Mouse (Mus musculus) left cerebral cortex, postnatal 10 days (tissue): ENCODE measurements around the gene Tas2r126. TPM values are rescaled to one million over a fixed set of nuclear protein-coding genes. Genes with fewer than 3 reads are reported as not detected.

ENCODE experiments used
- DNase-seq, 2 experiments: peaks; one replicate each; pipeline ENCODE4 v3.0.0; 2021 to 2022; ENCODE audit warnings: low spot score in 2 of 2, mixed read lengths in 1 of 2; ENCODE audit errors: extremely low spot score in 1 of 2
- intact Hi-C: fragments of 180-260 bp; cut with DNase I; formaldehyde crosslinking; loops from one replicate; pipeline ENCODE4 v1.15.1; 2025
- total RNA-seq, 2 experiments: library from RNA; stranded (reverse); gene quantifications; 2 replicates each; pipeline ENCODE4 v1.2.3; 2021

The Tas2r126 gene
- total RNA-seq, result not detected

DNA sequence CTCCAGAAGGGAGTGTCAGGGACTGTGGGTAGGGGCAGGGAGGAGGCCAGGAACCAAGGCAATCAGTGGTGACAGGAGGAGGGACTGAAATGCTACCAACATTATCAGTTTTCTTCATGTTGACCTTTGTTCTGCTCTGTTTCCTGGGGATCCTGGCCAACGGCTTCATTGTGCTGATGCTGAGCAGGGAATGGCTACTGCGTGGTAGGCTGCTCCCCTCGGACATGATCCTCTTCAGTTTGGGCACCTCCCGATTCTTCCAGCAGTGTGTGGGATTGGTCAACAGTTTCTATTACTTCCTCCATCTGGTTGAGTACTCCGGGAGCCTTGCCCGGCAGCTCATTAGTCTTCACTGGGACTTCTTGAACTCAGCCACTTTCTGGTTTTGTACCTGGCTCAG lies at the start of gene Tas2r126:
Tas2r126 (plus strand) TSS at position 90 of the 400 bp plus-strand sequence.
- no peak for DNase-seq
- intact Hi-C loops, result no loop called here

DNA sequence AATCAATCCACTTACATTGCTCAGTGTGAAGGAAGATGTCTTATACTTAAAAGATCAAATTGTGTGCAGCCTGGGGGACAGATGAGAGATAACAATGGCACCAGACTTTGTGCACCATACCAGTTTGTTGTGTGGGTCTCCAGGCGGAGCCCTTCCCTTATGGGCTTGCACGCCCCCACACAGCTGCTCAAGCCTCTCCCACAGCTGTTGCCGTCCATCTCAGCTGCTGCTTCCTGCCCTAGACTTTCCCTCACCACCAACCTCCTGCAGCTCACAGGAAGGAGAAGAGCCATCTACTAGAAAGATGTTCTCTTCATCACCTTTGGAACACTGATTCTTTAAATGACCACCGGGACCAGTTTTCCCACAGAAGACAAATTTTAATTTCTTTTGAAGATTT lies 48.7 kb upstream of the Tas2r126 start:
- no peak for DNase-seq
- intact Hi-C loops, result no loop called here

DNA sequence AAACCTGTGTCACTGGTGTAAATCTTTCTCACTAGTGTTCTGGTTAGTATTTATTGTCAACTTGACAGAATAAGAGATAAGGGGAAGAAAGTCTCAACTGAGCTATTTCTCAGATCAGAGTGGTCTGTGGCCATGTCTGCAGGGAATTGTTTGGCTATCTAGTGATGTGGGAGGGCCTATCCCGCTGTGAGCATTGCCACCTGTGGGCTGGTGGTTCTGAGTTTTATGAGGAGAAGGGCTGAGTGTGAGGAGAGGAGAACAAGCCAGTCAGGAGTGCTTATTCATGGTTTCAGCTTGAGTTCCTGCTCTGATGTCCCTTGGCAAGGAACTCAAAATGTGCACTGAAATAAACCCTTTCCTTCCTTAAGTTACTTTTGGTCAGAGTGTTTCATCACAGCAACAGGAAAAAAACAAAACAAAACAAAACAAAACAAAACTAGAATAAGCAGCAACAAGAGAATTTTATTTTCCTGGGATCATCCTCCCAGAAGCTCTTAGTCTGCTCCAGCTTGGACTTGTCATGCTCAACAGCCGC lies 42.5 kb upstream of the Tas2r126 start:
- intact Hi-C loops, result no loop called here
- DNase-seq, result no peak

DNA sequence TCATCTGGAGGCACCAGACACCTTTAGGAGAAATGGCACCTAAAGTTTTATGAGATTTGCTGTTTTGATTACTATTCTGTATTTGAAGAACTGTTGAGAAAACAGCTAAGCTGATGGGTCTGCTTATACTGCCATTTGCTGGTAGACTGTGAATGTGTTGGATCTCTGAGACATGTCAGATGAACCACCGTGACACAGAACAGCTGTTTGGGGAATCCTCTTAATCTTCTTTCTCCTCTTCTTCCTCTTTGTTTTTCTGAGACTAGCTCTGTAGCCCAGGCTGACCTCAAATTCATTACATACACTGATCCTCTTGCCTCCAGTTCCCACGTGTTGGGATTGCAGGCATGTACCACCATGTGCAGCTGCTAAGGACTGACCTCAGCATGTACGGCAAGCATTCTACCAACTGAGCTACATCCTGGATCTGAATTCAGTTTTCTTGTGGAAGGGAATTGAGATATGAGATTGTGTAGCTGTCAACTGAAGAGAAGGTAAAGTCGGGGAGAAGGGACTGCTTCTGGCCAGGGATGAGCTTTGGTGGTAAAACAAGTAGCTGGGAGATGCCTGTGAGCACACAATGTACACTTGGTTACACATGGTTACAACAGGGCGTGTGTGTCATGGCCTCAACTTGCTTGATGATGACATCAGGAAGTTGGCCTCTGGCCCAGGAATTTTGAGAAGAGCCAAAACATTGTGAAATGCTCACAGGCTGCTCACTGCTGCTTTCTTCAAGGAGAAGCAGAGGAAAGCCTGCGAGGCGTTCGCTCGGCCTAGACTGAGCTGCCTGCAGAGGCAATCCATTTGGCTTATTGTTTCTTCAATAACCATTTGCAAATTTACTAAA lies 38.1 kb upstream of the Tas2r126 start:
- intact Hi-C loops, result no loop called here
- peak in 1 of 2 experiments; percentile 73 for DNase-seq

- intact Hi-C loops, result no loop called here
- DNase-seq, result no peak
These were observed 37.2 kb upstream of the Tas2r126 start for GRCm38 (mm10) chr6:42397041-42397657.

GRCm38 (mm10) chr6:42398285-42398684 lies 36.0 kb upstream of the Tas2r126 start:
- intact Hi-C loops, result no loop called here
- DNase-seq, result no peak

GRCm38 (mm10) chr6:42398998-42399397 lies 35.3 kb upstream of the Tas2r126 start:
- intact Hi-C loops, result no loop called here
- DNase-seq, result no peak

DNA sequence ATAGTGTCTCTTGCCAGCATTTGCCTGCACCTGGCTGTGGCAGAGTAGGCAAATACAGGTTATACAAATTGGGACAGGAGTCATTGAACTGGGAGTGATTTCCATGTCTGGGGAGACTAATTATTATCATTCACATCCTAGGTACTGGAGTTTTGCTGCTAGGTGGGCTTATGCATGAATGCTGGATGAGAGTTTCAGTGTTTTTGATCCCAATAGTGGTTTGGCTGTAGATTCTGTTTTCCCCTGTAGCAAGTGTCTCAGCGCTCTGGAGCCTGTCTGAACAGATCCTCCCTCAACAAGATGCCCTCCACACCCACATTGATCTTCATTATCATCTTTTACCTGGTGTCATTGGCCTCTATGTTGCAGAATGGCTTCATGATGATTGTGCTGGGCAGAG lies 34.4 kb upstream of the Tas2r126 start, which contains the start of gene Tas2r143:
Tas2r143 (plus strand) TSS at position 301 of the 400 bp plus-strand sequence.
- DNase-seq, result no peak
- intact Hi-C loops, result no loop called here

- intact Hi-C loops, result no loop called here
- no peak for DNase-seq
These were observed 29.2 kb upstream of the Tas2r126 start, which contains the start of gene Tas2r135 for GRCm38 (mm10) chr6:42405134-42405533. Gene Tas2r135 (plus strand): TSS chr6:42405434.

DNA sequence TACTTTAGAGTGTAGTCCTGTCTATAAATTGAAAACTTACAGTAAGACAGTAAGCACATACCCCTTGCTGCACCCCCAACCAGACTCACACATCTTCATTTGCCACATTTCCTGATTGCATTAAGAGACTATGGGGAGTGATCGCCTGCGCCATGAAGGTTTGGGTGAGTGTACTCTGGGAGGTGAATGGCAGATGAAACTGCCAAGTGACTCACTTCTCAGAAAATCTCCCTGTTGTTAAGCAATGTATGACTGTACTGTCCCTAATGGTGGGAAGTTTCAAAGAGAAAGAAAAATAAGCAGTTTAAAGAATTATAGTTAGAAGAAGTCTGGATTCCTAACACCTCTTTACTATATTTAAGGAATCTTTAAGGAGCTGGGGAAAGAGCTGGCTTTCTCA lies 14.9 kb upstream of the Tas2r126 start:
- intact Hi-C loops, result no loop called here
- no peak for DNase-seq

DNA sequence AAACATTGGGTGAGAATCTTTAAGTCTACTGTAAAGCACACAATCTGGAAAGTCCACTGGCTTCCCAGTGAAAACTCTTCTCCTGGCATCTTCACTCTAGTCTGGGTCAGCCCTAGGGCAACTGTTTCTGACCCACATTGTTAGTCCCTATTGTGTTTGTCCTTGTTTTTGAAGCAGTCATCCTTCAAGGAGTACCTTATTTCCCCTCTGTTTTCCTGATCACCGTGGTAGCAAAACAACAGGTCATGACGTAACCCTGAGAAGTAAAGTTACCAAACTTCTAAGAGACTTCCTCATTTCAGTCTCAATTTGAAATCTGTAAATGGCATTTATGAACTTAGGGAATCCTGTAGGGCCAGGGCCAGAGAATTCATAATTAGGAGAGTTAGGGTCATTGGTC lies 12.9 kb upstream of the Tas2r126 start:
- intact Hi-C loops, result no loop called here
- DNase-seq, result no peak

- intact Hi-C loops, result no loop called here
- DNase-seq, result no peak
These were observed 9.9 kb upstream of the Tas2r126 start for GRCm38 (mm10) chr6:42424472-42424871.

DNA sequence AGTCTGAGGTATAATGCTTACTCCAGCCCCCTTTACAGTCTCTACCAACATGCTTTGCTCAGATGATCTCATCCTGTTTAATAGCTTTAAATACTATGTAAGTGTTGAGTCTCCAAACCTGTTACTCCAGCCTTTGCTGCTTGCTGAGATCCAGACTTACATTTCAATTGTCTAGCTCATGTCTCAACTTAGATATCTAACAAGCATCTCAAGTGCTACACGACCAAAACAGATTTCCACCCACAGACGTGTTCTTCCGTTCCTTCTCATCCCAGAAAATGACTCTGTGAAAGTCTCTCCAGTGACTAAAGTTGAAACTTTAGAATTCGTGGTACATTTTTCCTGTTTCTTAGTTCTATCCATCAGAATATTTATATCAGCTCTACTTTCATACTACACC lies 8.0 kb upstream of the Tas2r126 start:
- intact Hi-C loops, result no loop called here
- no peak for DNase-seq

DNA sequence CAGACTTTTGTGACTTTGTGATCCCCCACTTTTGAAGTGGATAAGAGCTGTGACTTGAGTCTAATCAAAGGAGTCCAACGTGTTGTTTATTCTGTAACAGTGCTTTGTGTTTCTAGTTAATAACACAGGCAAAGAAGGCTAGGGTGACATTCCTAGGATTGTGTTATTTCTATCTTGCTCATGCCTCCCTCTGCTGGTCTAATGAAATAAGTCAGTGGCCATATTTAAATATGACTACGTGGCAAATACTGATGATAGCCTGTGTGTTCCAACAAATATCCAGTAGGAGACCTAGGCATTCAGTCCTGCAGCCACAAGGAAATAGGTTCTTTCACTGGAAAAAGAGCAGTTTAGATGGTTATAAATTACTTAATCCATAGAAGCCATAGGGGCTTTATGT lies 781 bp upstream of the Tas2r126 start:
- no peak for DNase-seq
- intact Hi-C loops, result no loop called here

- intact Hi-C loops, result no loop called here
- DNase-seq, result no peak
These were observed 1.2 kb downstream of the Tas2r126 start for GRCm38 (mm10) chr6:42435490-42435889.

DNA sequence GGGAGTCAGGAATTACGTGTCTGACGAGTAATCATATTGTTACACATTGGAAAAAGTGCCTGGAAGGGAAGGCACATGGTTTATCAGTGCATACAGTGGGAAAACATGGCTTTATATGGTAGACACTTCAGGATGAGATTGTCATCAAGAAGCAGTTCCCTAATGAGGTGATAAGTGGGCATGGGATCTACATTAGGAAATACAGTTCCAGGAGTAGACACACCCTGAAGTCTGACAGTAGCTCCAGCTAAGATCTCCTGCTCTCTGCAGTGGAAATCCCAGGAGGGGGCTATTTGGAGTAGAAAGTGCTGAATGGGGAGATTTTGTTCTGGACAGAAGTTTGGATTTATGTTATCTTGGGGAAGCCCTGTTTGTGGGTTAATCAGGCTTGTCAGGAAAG lies 7.1 kb downstream of the Tas2r126 start:
- DNase-seq, result no peak
- intact Hi-C loops, result no loop called here

DNA sequence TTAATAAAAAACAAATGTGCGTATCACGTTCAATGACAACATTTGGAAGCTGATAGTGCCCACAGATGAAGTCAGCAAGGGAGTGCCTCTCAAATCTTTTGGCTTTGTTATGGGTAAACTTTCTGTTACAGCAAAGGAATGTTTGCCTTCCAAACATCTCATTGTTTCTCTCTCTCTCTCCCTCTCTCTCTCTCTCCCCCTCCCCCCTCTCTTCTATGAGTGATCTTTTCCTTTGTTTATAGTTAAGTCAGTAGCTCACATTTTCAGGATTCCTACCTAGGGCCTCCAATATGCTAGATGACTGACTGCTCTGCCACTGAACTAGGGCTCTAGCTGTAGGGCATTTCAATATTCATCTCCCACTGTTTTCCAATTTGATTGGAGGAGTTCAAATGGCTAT lies 10.2 kb downstream of the Tas2r126 start:
- no peak for DNase-seq
- intact Hi-C loops, result no loop called here

DNA sequence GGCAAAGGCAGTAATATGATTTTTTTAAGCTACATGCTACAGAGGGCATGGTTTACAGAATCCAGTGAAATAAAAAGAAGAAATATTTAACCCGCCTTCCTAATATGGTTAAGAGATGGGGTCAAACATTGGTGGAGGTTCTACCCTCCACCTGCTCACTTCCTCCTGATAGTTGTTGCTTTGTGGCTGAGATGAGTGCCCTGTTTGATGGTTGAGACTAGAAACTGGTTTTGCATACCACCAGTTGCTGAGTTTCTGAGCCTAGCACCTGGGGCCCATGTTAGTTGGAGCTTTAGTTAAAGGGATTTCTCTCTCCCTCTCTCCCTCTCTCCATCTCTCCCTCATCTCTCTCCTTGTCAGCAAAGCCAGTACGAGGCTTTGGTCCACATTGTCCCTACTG lies 13.0 kb downstream of the Tas2r126 start:
- no peak for DNase-seq
- intact Hi-C loops, result no loop called here

GRCm38 (mm10) chr6:42465096-42465495 lies 30.8 kb downstream of the Tas2r126 start, which contains the start of gene Olfr458:
Gene Olfr458 (minus strand): TSS chr6:42465196.
- intact Hi-C loops, result no loop called here
- no peak for DNase-seq

DNA sequence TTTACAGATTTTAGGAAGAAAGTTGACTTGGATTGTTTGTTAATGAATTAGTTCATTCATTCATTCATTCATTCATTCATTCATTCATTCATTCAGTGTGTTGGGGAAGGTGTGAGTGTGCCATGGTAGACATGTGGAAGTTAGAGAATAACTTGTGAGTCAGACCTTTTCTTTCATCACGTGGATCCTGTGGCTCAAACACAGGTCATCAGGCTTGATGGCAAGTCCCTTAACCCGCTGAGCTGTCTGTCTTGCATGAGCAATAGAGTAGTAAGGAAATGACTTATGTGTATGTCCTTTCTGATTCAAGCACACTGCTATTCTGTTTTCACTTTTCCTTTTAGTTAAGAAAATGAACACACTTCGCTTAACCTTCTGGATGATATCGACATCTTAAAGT lies 36.2 kb downstream of the Tas2r126 start:
- no peak for DNase-seq
- intact Hi-C loops, result no loop called here
